Mouse (Mus musculus): ENCODE measurements at regions not wholly inside any gene's neighbourhood (a gene's known extent, or its start where the extent isn't known, plus 50 kb on each side); places are given as distances from the start of the nearest gene placed in this dataset.

GRCm38 (mm10) chr1:13800460-13800859, 2292.7 kb downstream of the 4930444P10Rik start:
- Histone ChIP-seq H3K9me3 (ENCODE audit: control insufficient read depth, low read length) (no peaks in the 10 kb centered on the region), H3K36me3 (ENCODE audit: control insufficient read depth, insufficient read depth, low read length) (no peaks in the 10 kb centered on the region), H3K4me3 (ENCODE audit: low read length) (no peak overlapping the region), H3K27ac (ENCODE audit: low read length) (no peak overlapping the region), H3K27me3 (ENCODE audit: control insufficient read depth, insufficient read depth, low read depth, low read length) (no peaks in the 10 kb centered on the region), H3K4me2 (ENCODE audit: low read depth, low read length) (no peak overlapping the region), H3K9ac (ENCODE audit: low read length) (no peak overlapping the region), H3K4me1 (replicated peaks; ENCODE audit: control insufficient read depth, insufficient read depth, low read length) (no peaks in the 10 kb centered on the region)
- WGBS: 84% methylated on average over 1 of the region's 1 CpGs
- ATAC-seq (ENCODE audit: low read depth): no peak

DNA sequence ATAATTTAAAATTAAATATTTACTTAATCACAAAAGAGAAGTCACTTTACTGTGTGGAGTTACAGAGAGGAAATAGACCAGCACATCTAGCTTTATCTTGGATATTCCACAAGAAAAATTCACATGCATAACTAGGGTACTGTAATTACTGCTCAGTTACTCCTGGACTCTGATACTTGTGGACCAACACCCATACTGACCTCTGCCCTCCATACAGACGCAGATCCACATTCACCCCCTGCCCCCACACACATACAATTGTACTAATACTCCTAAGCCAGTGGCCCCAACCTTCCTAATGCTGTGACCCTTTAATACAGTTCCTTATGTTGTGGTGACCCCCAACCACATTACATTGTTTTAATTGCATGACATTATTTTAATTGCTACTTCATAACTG, 2294.3 kb downstream of the 4930444P10Rik start:
- no peaks in the 10 kb centered on the region for H3K27me3 ChIP-seq (ENCODE audit: control insufficient read depth, insufficient read depth, low read depth, low read length)
- H3K4me3 ChIP-seq (ENCODE audit: low read length): no peak overlapping the region
- WGBS: 57% methylated on average over 1 of the region's 1 CpGs
- no peak overlapping the region for H3K9ac ChIP-seq (ENCODE audit: low read length)
- no peak overlapping the region for H3K4me2 ChIP-seq (ENCODE audit: low read depth, low read length)
- no peaks in the 10 kb centered on the region for H3K36me3 ChIP-seq (ENCODE audit: control insufficient read depth, insufficient read depth, low read length)
- H3K9me3 ChIP-seq (ENCODE audit: control insufficient read depth, low read length): no peaks in the 10 kb centered on the region
- H3K4me1 ChIP-seq (replicated peaks; ENCODE audit: control insufficient read depth, insufficient read depth, low read length): no peaks in the 10 kb centered on the region
- ATAC-seq (ENCODE audit: low read depth): no peak
- no peak overlapping the region for H3K27ac ChIP-seq (ENCODE audit: low read length)

DNA sequence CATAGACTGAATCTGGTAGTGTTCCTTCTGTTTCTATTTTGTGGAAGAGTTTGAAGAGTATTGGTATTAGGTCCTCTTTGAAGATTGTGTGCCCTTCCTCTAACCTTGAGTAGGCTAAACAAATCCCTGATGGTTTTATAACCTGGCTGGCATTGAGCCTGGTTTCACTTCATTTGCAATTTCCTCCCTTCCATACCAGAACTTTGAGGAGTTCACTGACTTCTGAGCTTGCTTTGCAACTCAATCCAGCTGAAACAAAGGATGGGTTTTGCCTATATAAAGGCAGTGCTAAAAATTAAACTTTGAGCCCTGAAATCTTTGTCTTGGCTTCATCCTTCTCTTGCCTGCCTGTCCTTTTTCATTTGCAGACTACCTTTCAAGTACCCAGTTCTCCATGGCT, 2297.9 kb downstream of the 4930444P10Rik start:
- Histone ChIP-seq H3K9ac (ENCODE audit: low read length) (no peak overlapping the region), H3K27me3 (ENCODE audit: control insufficient read depth, insufficient read depth, low read depth, low read length) (no peaks in the 10 kb centered on the region), H3K4me3 (ENCODE audit: low read length) (no peak overlapping the region), H3K9me3 (ENCODE audit: control insufficient read depth, low read length) (peaks cover 3% of the 10 kb centered on the region; the same call in 1 of the 2 replicates), H3K4me1 (replicated peaks; ENCODE audit: control insufficient read depth, insufficient read depth, low read length) (no peaks in the 10 kb centered on the region), H3K27ac (ENCODE audit: low read length) (no peak overlapping the region), H3K4me2 (ENCODE audit: low read depth, low read length) (no peak overlapping the region), H3K36me3 (ENCODE audit: control insufficient read depth, insufficient read depth, low read length) (no peaks in the 10 kb centered on the region)
- no peak for ATAC-seq (ENCODE audit: low read depth)

DNA sequence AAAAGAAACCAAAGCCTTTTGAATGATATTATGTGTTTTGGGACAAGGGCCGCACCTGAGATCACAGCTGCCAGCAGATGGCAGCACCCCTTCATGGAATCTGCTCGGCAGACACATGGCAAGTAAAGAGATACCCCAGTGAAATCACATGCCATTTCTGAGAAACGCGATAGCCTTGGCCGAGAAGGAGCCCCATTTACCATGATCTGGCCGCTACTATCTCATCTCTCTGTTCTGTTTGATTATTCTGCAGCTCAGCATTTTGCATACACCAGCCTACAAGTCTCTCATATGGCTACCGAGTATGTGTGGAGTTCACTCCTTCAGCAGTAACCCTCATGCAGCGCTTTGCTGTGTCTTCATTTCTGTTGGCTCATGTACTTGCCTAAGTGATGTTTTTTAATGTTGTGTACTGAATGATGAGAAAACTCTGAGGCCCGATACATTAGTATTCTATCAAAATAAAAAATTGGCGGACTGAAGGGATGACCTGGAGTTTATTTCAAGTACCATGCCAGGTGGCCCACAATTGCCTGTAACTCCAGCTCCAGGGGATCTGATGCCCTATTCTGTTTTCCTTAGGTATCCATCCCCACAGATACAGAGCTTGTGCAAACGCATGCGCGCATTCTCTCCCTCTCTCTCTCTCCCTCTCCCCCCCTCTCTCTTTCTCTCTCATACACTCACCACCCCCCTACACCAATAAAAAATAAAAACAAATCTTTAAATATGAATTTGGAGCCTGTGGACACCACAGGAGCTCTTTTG, 2303.6 kb downstream of the 4930444P10Rik start:
- Histone ChIP-seq H3K4me2 (ENCODE audit: low read depth, low read length) (peak overlapping the region; percentile 35), H3K9me3 (ENCODE audit: control insufficient read depth, low read length) (peaks cover 3% of the 10 kb centered on the region; the same call in 1 of the 2 replicates), H3K9ac (ENCODE audit: low read length) (no peak overlapping the region), H3K27me3 (ENCODE audit: control insufficient read depth, insufficient read depth, low read depth, low read length) (no peaks in the 10 kb centered on the region), H3K4me3 (ENCODE audit: low read length) (no peak overlapping the region), H3K27ac (ENCODE audit: low read length) (no peak overlapping the region), H3K4me1 (replicated peaks; ENCODE audit: control insufficient read depth, insufficient read depth, low read length) (0 out of 2 replicates have a peak, but pooled peaks cover 2% of the 10 kb centered on the region), H3K36me3 (ENCODE audit: control insufficient read depth, insufficient read depth, low read length) (no peaks in the 10 kb centered on the region)
- ATAC-seq (ENCODE audit: low read depth): peak; percentile 61; the same call in 1 of the 2 replicates
- 39% methylated on average over 13 of the region's 13 CpGs for WGBS

DNA sequence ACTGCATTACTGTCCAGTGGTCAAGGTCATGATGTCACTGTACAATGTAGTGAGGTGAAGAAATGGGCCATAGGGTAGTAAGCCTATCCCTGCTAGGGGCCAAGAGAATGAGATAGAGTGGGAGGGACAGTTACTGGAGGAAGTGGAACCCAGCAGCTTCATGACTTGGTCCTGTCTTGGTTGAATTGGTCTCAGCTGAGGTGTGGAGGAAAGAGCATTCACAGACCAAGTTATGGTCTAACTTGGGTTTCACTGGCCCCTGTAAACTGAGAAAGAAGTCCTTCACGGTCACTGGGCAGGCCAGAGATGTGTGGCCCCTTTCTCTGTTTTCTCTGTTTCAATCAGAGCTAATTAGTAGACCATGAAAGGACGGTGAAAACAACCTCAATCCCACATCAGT, 2306.1 kb downstream of the 4930444P10Rik start:
- no peak for ATAC-seq (ENCODE audit: low read depth)
- WGBS: 64% methylated on average over 2 of the region's 2 CpGs
- Histone ChIP-seq H3K9ac (ENCODE audit: low read length) (no peak overlapping the region), H3K36me3 (ENCODE audit: control insufficient read depth, insufficient read depth, low read length) (no peaks in the 10 kb centered on the region), H3K27ac (ENCODE audit: low read length) (no peak overlapping the region), H3K4me2 (ENCODE audit: low read depth, low read length) (no peak overlapping the region), H3K27me3 (ENCODE audit: control insufficient read depth, insufficient read depth, low read depth, low read length) (no peaks in the 10 kb centered on the region), H3K4me3 (ENCODE audit: low read length) (no peak overlapping the region), H3K9me3 (ENCODE audit: control insufficient read depth, low read length) (peaks cover 3% of the 10 kb centered on the region; the same call in 1 of the 2 replicates), H3K4me1 (replicated peaks; ENCODE audit: control insufficient read depth, insufficient read depth, low read length) (0 out of 2 replicates have a peak, but pooled peaks cover 2% of the 10 kb centered on the region)

DNA sequence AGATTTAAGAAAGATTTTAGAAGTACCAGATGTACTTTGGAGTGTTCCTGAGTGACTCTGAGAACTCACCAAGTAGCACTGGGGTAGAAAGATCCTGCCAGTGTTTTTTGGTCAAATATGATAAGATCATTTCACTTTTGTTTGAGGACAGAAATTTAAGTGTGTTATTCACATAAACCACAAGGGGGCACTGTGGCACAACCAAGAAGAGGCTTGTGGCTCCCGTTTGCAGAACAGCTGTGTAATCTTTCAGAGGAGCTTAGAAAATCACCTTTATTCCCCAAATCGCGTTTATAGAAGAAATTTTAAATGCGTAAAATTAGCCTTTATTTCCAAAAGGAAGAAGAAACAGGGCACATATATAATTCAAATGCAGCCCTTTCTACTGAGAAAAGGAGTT, 2308.7 kb downstream of the 4930444P10Rik start:
- Histone ChIP-seq H3K36me3 (ENCODE audit: control insufficient read depth, insufficient read depth, low read length) (no peaks in the 10 kb centered on the region), H3K4me2 (ENCODE audit: low read depth, low read length) (no peak overlapping the region), H3K9me3 (ENCODE audit: control insufficient read depth, low read length) (no peaks in the 10 kb centered on the region), H3K27me3 (ENCODE audit: control insufficient read depth, insufficient read depth, low read depth, low read length) (no peaks in the 10 kb centered on the region), H3K4me3 (ENCODE audit: low read length) (no peak overlapping the region), H3K9ac (ENCODE audit: low read length) (no peak overlapping the region), H3K4me1 (replicated peaks; ENCODE audit: control insufficient read depth, insufficient read depth, low read length) (peaks cover 1% of the 10 kb centered on the region; the same call in 1 of the 2 replicates), H3K27ac (ENCODE audit: low read length) (no peak overlapping the region)
- ATAC-seq (ENCODE audit: low read depth): no peak
- WGBS: 5% methylated on average over 4 of the region's 4 CpGs

DNA sequence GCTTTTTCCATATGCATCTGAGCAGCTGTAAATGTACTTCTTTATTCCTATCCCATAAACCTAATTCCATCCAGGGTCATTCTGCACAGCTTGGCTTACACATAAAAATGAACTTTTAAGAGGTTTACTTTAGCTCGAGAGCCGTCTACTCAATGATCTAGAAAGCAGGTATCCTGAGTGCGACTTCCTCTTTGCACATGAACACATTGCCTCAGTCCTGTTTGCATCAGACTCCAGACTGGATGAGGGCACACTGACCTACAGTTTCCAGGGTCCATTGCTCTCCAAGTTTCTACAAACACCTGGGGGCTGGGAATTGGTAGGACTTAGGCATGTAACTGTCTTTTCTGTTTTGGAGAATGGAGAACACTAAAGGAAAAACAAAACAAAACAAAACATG, 2310.5 kb downstream of the 4930444P10Rik start:
- H3K9me3 ChIP-seq (ENCODE audit: control insufficient read depth, low read length): no peaks in the 10 kb centered on the region
- WGBS: 41% methylated on average over 3 of the region's 3 CpGs
- no peak for ATAC-seq (ENCODE audit: low read depth)

DNA sequence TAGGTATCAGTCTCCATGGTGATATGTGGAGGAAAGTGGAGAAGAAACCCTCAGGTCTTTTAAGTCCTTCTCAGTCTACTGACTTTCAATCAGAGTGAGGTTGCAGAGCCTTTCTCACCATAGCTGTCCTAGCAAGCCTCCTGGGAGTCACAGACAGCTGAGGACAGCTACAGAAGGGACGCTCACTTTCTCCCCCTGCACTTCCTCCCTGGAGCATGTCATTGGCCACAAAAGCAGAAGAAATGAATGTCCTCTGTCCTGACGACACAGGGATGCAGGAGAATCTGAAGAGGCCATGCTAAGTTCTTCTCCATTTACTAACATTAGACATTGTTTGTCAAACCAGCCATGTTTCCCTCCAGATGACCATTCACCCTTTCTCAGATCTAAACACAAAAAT, 2321.0 kb downstream of the 4930444P10Rik start:
- ATAC-seq (ENCODE audit: low read depth): no peak

More for the DNA sequence above, 2310.5 kb downstream of the 4930444P10Rik start:
- Histone ChIP-seq H3K27ac (ENCODE audit: low read length) (no peak overlapping the region), H3K4me2 (ENCODE audit: low read depth, low read length) (no peak overlapping the region), H3K27me3 (ENCODE audit: control insufficient read depth, insufficient read depth, low read depth, low read length) (no peaks in the 10 kb centered on the region), H3K9ac (ENCODE audit: low read length) (no peak overlapping the region), H3K36me3 (ENCODE audit: control insufficient read depth, insufficient read depth, low read length) (no peaks in the 10 kb centered on the region), H3K4me1 (replicated peaks; ENCODE audit: control insufficient read depth, insufficient read depth, low read length) (no peaks in the 10 kb centered on the region; the same call in 1 of the 2 replicates), H3K4me3 (ENCODE audit: low read length) (no peak overlapping the region)

DNA sequence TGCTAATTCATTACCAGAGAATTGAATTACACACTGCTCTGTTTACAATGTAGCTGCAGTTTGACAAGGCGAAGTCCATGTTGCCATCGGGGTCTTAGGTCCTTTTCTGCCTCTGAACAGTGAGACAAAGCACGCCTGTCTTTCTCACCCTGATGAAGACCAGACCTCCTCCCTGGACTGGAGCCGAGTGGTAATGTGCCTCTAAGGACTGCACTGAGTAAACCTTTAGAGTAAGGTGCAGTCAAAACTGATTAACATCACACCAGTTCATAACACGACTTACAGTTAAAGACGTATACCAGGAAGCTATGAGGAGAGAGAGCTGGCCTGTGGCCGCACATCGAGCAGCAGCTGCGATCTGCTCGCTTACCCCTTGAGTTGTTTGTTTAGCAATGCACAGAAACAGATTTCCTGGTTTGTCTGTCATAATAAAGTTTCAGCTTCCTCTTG, 2322.1 kb downstream of the 4930444P10Rik start:
- ATAC-seq (ENCODE audit: low read depth): peak; percentile 83

More for the DNA sequence above, 2321.0 kb downstream of the 4930444P10Rik start:
- Histone ChIP-seq H3K27ac (ENCODE audit: low read length) (no peak overlapping the region), H3K27me3 (ENCODE audit: control insufficient read depth, insufficient read depth, low read depth, low read length) (no peaks in the 10 kb centered on the region), H3K4me1 (replicated peaks; ENCODE audit: control insufficient read depth, insufficient read depth, low read length) (peaks cover 13% of the 10 kb centered on the region), H3K36me3 (ENCODE audit: control insufficient read depth, insufficient read depth, low read length) (no peaks in the 10 kb centered on the region), H3K4me2 (ENCODE audit: low read depth, low read length) (no peak overlapping the region), H3K9ac (ENCODE audit: low read length) (no peak overlapping the region), H3K9me3 (ENCODE audit: control insufficient read depth, low read length) (no peaks in the 10 kb centered on the region), H3K4me3 (ENCODE audit: low read length) (no peak overlapping the region)
- WGBS: 29% methylated on average over 2 of the region's 2 CpGs

More for the DNA sequence above, 2322.1 kb downstream of the 4930444P10Rik start:
- H3K9ac ChIP-seq (ENCODE audit: low read length): no peak overlapping the region
- H3K4me3 ChIP-seq (ENCODE audit: low read length): no peak overlapping the region
- WGBS: 10% methylated on average over 10 of the region's 10 CpGs
- H3K4me2 ChIP-seq (ENCODE audit: low read depth, low read length): peak overlapping the region; percentile 33
- no peaks in the 10 kb centered on the region for H3K9me3 ChIP-seq (ENCODE audit: control insufficient read depth, low read length)
- no peaks in the 10 kb centered on the region for H3K27me3 ChIP-seq (ENCODE audit: control insufficient read depth, insufficient read depth, low read depth, low read length)
- peak overlapping the region; percentile 21; the same call in 1 of the 2 replicates for H3K27ac ChIP-seq (ENCODE audit: low read length)
- H3K36me3 ChIP-seq (ENCODE audit: control insufficient read depth, insufficient read depth, low read length): no peaks in the 10 kb centered on the region
- H3K4me1 ChIP-seq (replicated peaks; ENCODE audit: control insufficient read depth, insufficient read depth, low read length): peaks cover 13% of the 10 kb centered on the region
